Mouse (Mus musculus): ENCODE measurements at regions not wholly inside any gene's neighbourhood (a gene's known extent, or its start where the extent isn't known, plus 50 kb on each side); places are given as distances from the start of the nearest gene placed in this dataset.

DNA sequence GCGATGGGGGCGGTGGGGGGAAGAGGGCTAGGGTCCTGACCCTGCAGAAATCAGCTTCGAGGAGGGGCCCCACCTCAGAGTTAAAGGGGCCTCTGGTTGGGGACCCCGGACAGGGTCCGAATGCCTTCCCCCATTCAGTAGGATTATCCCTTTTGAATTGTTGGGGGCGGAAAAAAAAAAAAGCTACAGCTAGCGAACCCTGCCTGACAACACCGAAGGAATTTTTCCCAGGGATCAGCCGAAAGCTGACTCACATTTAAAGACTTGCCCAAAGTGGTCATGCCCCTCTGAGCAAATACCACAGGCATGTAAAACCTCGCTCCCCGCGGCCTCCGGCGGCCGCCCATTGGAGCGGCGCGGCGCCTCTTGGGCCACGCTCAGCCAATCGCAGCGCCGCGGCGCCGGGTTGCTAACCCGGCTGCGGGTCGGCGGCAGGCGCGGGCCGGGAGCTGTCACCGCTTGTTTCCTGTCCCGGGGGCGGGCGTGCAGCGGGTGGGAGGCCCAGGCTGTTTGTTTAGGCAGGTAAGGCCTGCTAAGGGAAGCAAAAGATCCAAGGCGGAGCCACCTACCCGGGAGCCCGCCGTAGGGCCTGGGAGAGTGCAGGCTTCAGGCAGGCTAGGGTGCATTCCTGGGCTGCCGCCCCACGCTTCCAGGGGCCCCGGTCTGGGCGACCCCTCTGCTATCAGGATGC is 116.5 kb upstream of the Parp11 start:
- peak; percentile 93 for ATAC-seq (ENCODE audit: insufficient read depth, low read depth)

DNA sequence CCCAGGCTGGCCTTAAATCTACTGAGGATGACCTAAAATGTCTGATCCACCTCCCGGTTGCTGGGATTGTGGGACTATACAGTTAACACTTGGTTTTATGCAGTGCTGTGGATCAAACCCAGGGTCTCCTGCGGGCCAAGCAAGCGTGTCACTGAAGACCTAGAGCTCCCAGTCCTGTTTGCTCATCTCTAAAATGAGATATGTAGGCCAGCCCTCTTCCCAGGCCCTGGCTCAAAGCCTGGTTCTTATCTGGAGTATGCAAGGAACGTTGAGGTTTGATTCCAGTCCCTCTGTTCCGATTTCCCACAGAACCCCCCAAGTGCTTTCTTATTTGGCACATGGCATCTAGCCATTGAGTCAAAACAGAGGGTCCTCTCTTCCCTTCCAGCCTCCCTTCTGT is 115.5 kb upstream of the Parp11 start:
- H3K4me1 ChIP-seq (ENCODE audit: control insufficient read depth, insufficient read depth) = peaks cover 31% of the 10 kb centered on the region

More for the DNA sequence above, 116.5 kb upstream of the Parp11 start:
- H3K27ac ChIP-seq (ENCODE audit: low read depth) = peak overlapping the region; percentile 94
- no peaks in the 10 kb centered on the region for H3K36me3 ChIP-seq (replicated peaks; ENCODE audit: control insufficient read depth, insufficient read depth, low read length)
- peak overlapping the region; percentile 67 for H3K9ac ChIP-seq (replicated peaks; ENCODE audit: low read depth, low read length)
- TF ChIP-seq CTCF (IDR thresholded peaks at IDR 0.05; ENCODE audit: low read depth) (no peak), EP300 (IDR thresholded peaks at IDR 0.05; ENCODE audit: low read depth) (no peak)
- no peaks in the 10 kb centered on the region for H3K27me3 ChIP-seq (ENCODE audit: control insufficient read depth, insufficient read depth, low read length)
- WGBS = under 1% methylated on average over 46 of the region's 46 CpGs
- H3K9me3 ChIP-seq (replicated peaks; ENCODE audit: control insufficient read depth, low read length) = no peaks in the 10 kb centered on the region
- H3K4me3 ChIP-seq (ENCODE audit: low read depth, low read length) = peak overlapping the region; percentile 52
- H3K4me2 ChIP-seq (ENCODE audit: low read depth, low read length) = peak overlapping the region; percentile 84
- DNase-seq (ENCODE audit: low spot score) = peak; percentile 89
- H3K4me1 ChIP-seq (ENCODE audit: control insufficient read depth, insufficient read depth) = peaks cover 31% of the 10 kb centered on the region

DNA sequence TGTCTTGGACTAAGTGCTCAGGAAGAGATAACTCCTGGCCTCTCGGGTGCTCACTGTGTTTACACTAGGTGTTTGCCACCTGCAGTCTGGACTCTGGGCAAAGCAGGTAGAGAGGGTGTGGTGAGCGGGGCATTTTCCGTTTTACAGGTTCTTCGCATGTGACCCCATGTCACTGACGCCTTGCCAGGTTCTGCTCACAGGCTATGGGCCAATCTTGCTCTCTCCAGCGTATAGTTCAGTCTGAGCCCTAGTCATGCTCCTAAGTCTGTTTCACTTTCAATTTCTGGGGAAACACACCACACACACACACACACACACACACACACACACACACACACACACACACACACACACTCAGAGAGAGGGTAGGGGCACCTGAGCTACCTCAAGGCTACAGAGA is 112.4 kb upstream of the Parp11 start:
- whole genome bisulfite sequencing = 66% methylated on average over 6 of the region's 6 CpGs
- ATAC-seq (ENCODE audit: insufficient read depth, low read depth) (no peak), DNase-seq (ENCODE audit: low spot score) (no peak)
- Histone ChIP-seq H3K27me3 (ENCODE audit: control insufficient read depth, insufficient read depth, low read length) (no peaks in the 10 kb centered on the region), H3K36me3 (replicated peaks; ENCODE audit: control insufficient read depth, insufficient read depth, low read length) (no peaks in the 10 kb centered on the region), H3K4me1 (ENCODE audit: control insufficient read depth, insufficient read depth) (peaks cover 39% of the 10 kb centered on the region), H3K9ac (replicated peaks; ENCODE audit: low read depth, low read length) (no peak overlapping the region), H3K4me2 (ENCODE audit: low read depth, low read length) (no peak overlapping the region), H3K9me3 (replicated peaks; ENCODE audit: control insufficient read depth, low read length) (no peaks in the 10 kb centered on the region), H3K27ac (ENCODE audit: low read depth) (no peak overlapping the region), H3K4me3 (ENCODE audit: low read depth, low read length) (no peak overlapping the region)
- TF ChIP-seq CTCF (IDR thresholded peaks at IDR 0.05; ENCODE audit: low read depth) = no peak
- no peak for TF ChIP-seq EP300 (IDR thresholded peaks at IDR 0.05; ENCODE audit: low read depth)

More for the DNA sequence above, 115.5 kb upstream of the Parp11 start:
- Histone ChIP-seq H3K4me3 (ENCODE audit: low read depth, low read length) (no peak overlapping the region), H3K27me3 (ENCODE audit: control insufficient read depth, insufficient read depth, low read length) (no peaks in the 10 kb centered on the region), H3K4me2 (ENCODE audit: low read depth, low read length) (no peak overlapping the region), H3K36me3 (replicated peaks; ENCODE audit: control insufficient read depth, insufficient read depth, low read length) (no peaks in the 10 kb centered on the region), H3K9ac (replicated peaks; ENCODE audit: low read depth, low read length) (no peak overlapping the region), H3K9me3 (replicated peaks; ENCODE audit: control insufficient read depth, low read length) (no peaks in the 10 kb centered on the region), H3K27ac (ENCODE audit: low read depth) (peak overlapping the region; percentile 94)
- DNase-seq (ENCODE audit: low spot score) (no peak), ATAC-seq (ENCODE audit: insufficient read depth, low read depth) (no peak)
- TF ChIP-seq CTCF (IDR thresholded peaks at IDR 0.05; ENCODE audit: low read depth) (no peak), EP300 (IDR thresholded peaks at IDR 0.05; ENCODE audit: low read depth) (no peak)
- 21% methylated on average over 5 of the region's 5 CpGs for WGBS

DNA sequence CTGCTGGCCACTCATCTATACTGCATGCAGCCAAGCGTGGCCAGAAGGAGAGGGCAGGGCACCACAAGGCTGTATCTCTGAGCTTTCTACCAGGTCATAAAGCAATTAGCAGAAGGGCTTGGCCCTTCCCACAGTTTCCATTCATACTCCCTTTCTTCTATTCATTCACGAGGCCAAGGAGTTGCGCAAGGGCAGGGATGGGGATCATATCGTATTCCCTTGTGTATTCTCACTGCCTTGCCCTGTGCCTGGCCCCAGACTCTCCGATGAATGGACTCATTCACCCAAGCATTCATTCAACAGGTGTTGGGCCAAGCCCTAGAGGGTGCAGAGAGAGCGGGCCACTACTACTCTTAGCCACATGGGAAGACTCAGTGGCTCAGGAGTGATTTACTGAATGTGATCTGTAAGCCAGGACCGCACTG is 111.2 kb upstream of the Parp11 start:
- DNase-seq (ENCODE audit: low spot score) = no peak

DNA sequence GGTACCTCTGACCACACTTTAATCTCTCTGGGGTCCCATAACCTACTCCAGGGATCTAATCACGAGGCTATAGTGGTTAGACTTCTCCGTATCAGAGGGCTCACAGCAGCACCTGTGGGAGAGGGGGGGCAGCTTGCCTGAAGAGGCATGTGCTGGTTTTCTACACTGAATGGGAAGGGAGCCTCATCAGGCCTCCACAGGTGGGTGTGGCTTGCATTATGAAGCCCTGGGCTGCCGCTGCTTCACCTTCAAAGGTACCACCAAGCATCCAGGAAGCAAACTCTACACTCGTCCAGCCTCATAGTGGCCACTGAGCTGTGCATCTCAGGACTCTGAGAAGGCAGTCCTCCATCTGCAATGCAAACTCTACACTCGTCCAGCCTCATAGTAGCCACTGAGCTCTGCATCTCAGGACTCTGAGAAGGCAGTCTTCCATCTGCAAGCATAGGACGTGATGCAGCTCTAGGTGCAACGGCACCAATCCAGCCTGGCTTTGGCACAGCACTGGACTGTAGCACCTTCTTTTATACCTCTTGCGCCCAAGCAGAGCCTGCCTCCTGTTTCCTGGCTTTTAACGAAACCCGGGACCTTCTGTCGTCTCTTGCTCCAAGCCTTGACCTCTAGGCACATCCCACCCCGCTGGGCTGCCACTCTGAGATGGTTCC is 110.5 kb upstream of the Parp11 start:
- no peak overlapping the region for H3K9ac ChIP-seq (replicated peaks; ENCODE audit: low read depth, low read length)
- H3K27me3 ChIP-seq (ENCODE audit: control insufficient read depth, insufficient read depth, low read length) = no peaks in the 10 kb centered on the region

More for the DNA sequence above, 111.2 kb upstream of the Parp11 start:
- H3K9ac ChIP-seq (replicated peaks; ENCODE audit: low read depth, low read length) = no peak overlapping the region
- TF ChIP-seq CTCF (IDR thresholded peaks at IDR 0.05; ENCODE audit: low read depth) (no peak), EP300 (IDR thresholded peaks at IDR 0.05; ENCODE audit: low read depth) (no peak)
- no peak overlapping the region for H3K4me3 ChIP-seq (ENCODE audit: low read depth, low read length)
- 78% methylated on average over 7 of the region's 7 CpGs for WGBS
- H3K9me3 ChIP-seq (replicated peaks; ENCODE audit: control insufficient read depth, low read length) = no peaks in the 10 kb centered on the region
- ATAC-seq (ENCODE audit: insufficient read depth, low read depth) = no peak
- no peaks in the 10 kb centered on the region for H3K27me3 ChIP-seq (ENCODE audit: control insufficient read depth, insufficient read depth, low read length)
- no peaks in the 10 kb centered on the region for H3K36me3 ChIP-seq (replicated peaks; ENCODE audit: control insufficient read depth, insufficient read depth, low read length)
- no peak overlapping the region for H3K4me2 ChIP-seq (ENCODE audit: low read depth, low read length)
- no peak overlapping the region for H3K27ac ChIP-seq (ENCODE audit: low read depth)
- H3K4me1 ChIP-seq (ENCODE audit: control insufficient read depth, insufficient read depth) = peaks cover 35% of the 10 kb centered on the region

More for the DNA sequence above, 110.5 kb upstream of the Parp11 start:
- Histone ChIP-seq H3K36me3 (replicated peaks; ENCODE audit: control insufficient read depth, insufficient read depth, low read length) (no peaks in the 10 kb centered on the region), H3K4me1 (ENCODE audit: control insufficient read depth, insufficient read depth) (peaks cover 35% of the 10 kb centered on the region), H3K4me3 (ENCODE audit: low read depth, low read length) (no peak overlapping the region), H3K4me2 (ENCODE audit: low read depth, low read length) (peak overlapping the region; percentile 17; the same call in 1 of the 2 replicates), H3K9me3 (replicated peaks; ENCODE audit: control insufficient read depth, low read length) (no peaks in the 10 kb centered on the region), H3K27ac (ENCODE audit: low read depth) (no peak overlapping the region)
- DNase-seq (ENCODE audit: low spot score) (no peak), ATAC-seq (ENCODE audit: insufficient read depth, low read depth) (no peak)
- WGBS = 63% methylated on average over 12 of the region's 12 CpGs
- TF ChIP-seq EP300 (IDR thresholded peaks at IDR 0.05; ENCODE audit: low read depth) = no peak
- TF ChIP-seq CTCF (IDR thresholded peaks at IDR 0.05; ENCODE audit: low read depth) = no peak

Measured in heart, postnatal 0 days (tissue).